Mouse (Mus musculus) heart, embryonic 13.5 days (tissue): ENCODE measurements around the gene Slc7a10. TPM values are rescaled to one million over a fixed set of nuclear protein-coding genes. Genes with fewer than 3 reads are reported as not detected.
"Not testable (repeated sequence)": the region's sequence is repeated elsewhere in the genome, so short reads cannot be mapped to it uniquely, and the experiment has no call there.

Experiments
- ATAC-seq: fragments of 200-750 bp; cut with Nextera tagmentation; 2 replicates; pipeline ENCODE4 v1.8.0; 2017; ENCODE audit warnings: moderate TSS enrichment; ENCODE audit not compliant: insufficient number of reproducible peaks, low FRiP score, low TSS enrichment; ENCODE audit errors: extremely low read depth
- H3K27ac ChIP-seq: fragments of 300-500 bp; sonication (generic); replicated peaks from 2 replicates; pipeline ENCODE4 v1.5.1; 2015; ENCODE audit warnings: moderate library complexity, mild to moderate bottlenecking, inconsistent platforms
- H3K27me3 ChIP-seq: fragments of 300-500 bp; sonication (generic); replicated peaks from 2 replicates; pipeline ENCODE4 v1.6.1; 2015; ENCODE audit warnings: mild to moderate bottlenecking, inconsistent platforms
- H3K36me3 ChIP-seq: fragments of 300-500 bp; sonication (generic); 2 replicates; pipeline ENCODE4 v1.6.1; 2015; ENCODE audit warnings: mild to moderate bottlenecking, inconsistent platforms
- H3K4me1 ChIP-seq: fragments of 300-500 bp; sonication (generic); 2 replicates; pipeline ENCODE4 v1.6.1; 2015; ENCODE audit warnings: inconsistent platforms
- H3K4me2 ChIP-seq: fragments of 300-500 bp; sonication (generic); 2 replicates; pipeline ENCODE4 v1.6.1; 2015; ENCODE audit warnings: inconsistent platforms, mild to moderate bottlenecking, moderate library complexity
- H3K4me3 ChIP-seq: fragments of 300-500 bp; sonication (generic); 2 replicates; pipeline ENCODE4 v1.5.1; 2015; ENCODE audit warnings: moderate library complexity, mild to moderate bottlenecking, inconsistent platforms
- H3K9ac ChIP-seq: fragments of 300-500 bp; sonication (generic); 2 replicates; pipeline ENCODE4 v1.6.1; 2015; ENCODE audit warnings: inconsistent platforms, mild to moderate bottlenecking, moderate library complexity
- H3K9me3 ChIP-seq: fragments of 300-500 bp; sonication (generic); 2 replicates; pipeline ENCODE4 v1.6.1; 2016; ENCODE audit warnings: inconsistent platforms
- WGBS: fragments of 180-500 bp; shearing (Covaris S2); methylation state at CpG from one replicate; pipeline ENCODE4 v1.1.7; 2015; ENCODE audit warnings: mixed read lengths; 5-methylcytosine and 5-hydroxymethylcytosine counted together
- polyA plus RNA-seq: library from polyadenylated mRNA; unstranded; fragments of >200 nt; fragmentation: Nextera tagmentation; extraction: Ambion mirVana; gene quantifications from 2 replicates; pipeline ENCODE4 v1.2.1, GENCODE M21; 2015

Slc7a10 gene
- polyA plus RNA-seq, 1 experiment from 2014 or later = 2.2 TPM

- peak within 1 kb of the TSS; percentile 84 for H3K9ac ChIP-seq
- H3K9me3 ChIP-seq = no peaks in the 10 kb centered on the region
- no peaks in the 10 kb centered on the region for H3K36me3 ChIP-seq
- peak; percentile 73 for ATAC-seq
- no peak within 1 kb of the TSS for H3K27ac ChIP-seq
- WGBS = under 1% methylated on average over 53 of the region's 53 CpGs
- H3K4me2 ChIP-seq = peak within 1 kb of the TSS; percentile 92
- peaks cover 50% of the 10 kb centered on the region for H3K27me3 ChIP-seq
- H3K4me3 ChIP-seq = peak within 1 kb of the TSS; percentile 68
- H3K4me1 ChIP-seq = peaks cover 15% of the 10 kb centered on the region
These were observed 29.0 kb downstream of the Slc7a10 start, which contains the start of gene Lrp3 for GRCm38 (mm10) chr7:35215225-35215624. TSS of gene Lrp3 (minus strand) at chr7:35215498.

DNA sequence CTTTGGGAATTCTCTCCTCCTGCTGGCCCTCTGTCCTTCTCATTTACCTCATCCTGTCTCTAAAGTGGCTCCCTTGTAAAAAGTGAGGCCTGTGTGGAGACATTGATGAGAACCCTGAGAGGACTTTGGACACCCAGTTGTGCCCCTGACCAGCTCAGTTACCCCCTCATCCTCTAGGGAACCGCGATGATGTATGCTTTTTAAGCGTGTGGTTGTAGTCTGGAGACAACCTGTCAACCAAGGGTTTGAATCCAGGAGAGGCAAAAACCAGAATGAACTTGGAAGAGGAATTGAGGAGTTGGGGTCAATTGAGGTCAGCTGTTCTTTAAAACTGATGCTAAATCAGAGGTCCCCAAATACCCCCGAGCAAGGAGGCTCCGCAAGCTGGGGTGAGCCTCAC lies 29.5 kb downstream of the Slc7a10 start:
- Histone ChIP-seq H3K36me3 (no peaks in the 10 kb centered on the region), H3K27me3 (peaks cover 50% of the 10 kb centered on the region), H3K4me3 (peak overlapping the region; percentile 68), H3K27ac (no peak overlapping the region), H3K9ac (0 out of 2 replicates have a peak overlapping the region, but pooled peaks have one; percentile 40), H3K4me1 (peaks cover 15% of the 10 kb centered on the region), H3K4me2 (peak overlapping the region; percentile 92), H3K9me3 (no peaks in the 10 kb centered on the region)
- no peak for ATAC-seq
- 44% methylated on average over 5 of the region's 5 CpGs for WGBS

- no peak overlapping the region for H3K9ac ChIP-seq
- no peaks in the 10 kb centered on the region for H3K36me3 ChIP-seq
- peaks cover under 1% of the 10 kb centered on the region; the same call in 1 of the 2 replicates for H3K4me1 ChIP-seq
- no peak for ATAC-seq
- H3K4me3 ChIP-seq = no peak overlapping the region
- H3K4me2 ChIP-seq = no peak overlapping the region
- H3K27me3 ChIP-seq = peaks cover 23% of the 10 kb centered on the region
- H3K9me3 ChIP-seq = no peaks in the 10 kb centered on the region
- no peak overlapping the region for H3K27ac ChIP-seq
- WGBS = 64% methylated on average over 9 of the region's 9 CpGs
These were observed 34.6 kb downstream of the Slc7a10 start for GRCm38 (mm10) chr7:35220694-35221365.

GRCm38 (mm10) chr7:35230333-35230732 lies 44.1 kb downstream of the Slc7a10 start:
- no peak for ATAC-seq
- Histone ChIP-seq H3K9me3 (no peaks in the 10 kb centered on the region), H3K4me1 (0 out of 2 replicates have a peak, but pooled peaks cover under 1% of the 10 kb centered on the region), H3K9ac (no peak overlapping the region), H3K27me3 (no peaks in the 10 kb centered on the region), H3K36me3 (no peaks in the 10 kb centered on the region), H3K4me3 (no peak overlapping the region), H3K4me2 (no peak overlapping the region), H3K27ac (no peak overlapping the region)
- WGBS = 63% methylated on average over 3 of the region's 3 CpGs

DNA sequence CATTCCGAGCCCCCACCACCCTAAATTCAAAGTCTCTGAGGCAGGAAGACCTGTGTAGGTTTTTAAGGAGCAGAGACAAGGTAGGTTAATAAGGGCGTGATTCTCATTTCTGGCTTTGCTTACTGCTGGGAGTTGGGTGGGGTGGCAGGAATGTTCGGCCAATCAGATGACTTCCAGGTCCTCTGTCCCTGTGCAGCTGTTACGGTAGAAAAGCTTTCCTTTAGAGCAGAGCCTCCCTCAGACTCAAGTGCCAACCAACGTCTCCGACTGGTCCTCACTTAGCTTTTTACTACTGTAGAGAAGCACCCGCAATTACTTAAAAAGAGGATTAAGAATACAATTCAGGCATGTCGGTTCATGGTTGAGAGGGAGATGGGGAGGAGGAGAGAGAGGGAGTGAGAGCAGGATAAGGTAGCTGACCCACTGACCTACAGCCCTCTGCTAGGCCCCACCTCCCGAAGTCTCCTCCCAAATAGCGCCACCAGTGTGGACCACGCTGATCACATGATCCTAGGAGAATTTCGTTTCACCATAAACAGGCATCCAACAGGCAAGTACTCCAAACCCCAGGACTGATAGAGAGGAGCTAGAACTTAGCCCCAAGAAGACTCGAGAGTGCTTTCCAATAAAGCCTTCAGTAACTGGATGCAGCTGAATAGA lies 46.7 kb downstream of the Slc7a10 start:
- H3K9ac ChIP-seq = no peak overlapping the region
- no peak overlapping the region for H3K27ac ChIP-seq
- ATAC-seq = no peak
- WGBS = 35% methylated on average over 13 of the region's 13 CpGs
- H3K4me2 ChIP-seq = 0 out of 2 replicates have a peak overlapping the region, but pooled peaks have one; percentile 72
- H3K4me3 ChIP-seq = no peak overlapping the region
- no peaks in the 10 kb centered on the region for H3K36me3 ChIP-seq
- no peaks in the 10 kb centered on the region for H3K9me3 ChIP-seq
- H3K4me1 ChIP-seq = peaks cover 6% of the 10 kb centered on the region
- H3K27me3 ChIP-seq = no peaks in the 10 kb centered on the region

GRCm38 (mm10) chr7:35233861-35234260 lies 47.7 kb downstream of the Slc7a10 start:
- Histone ChIP-seq H3K4me3 (peak overlapping the region; percentile 72), H3K4me1 (peaks cover 6% of the 10 kb centered on the region), H3K27ac (peak overlapping the region; percentile 85), H3K36me3 (no peaks in the 10 kb centered on the region), H3K27me3 (no peaks in the 10 kb centered on the region), H3K4me2 (peak overlapping the region; percentile 72), H3K9ac (peak overlapping the region; percentile 83), H3K9me3 (no peaks in the 10 kb centered on the region)
- WGBS = 45% methylated on average over 12 of the region's 12 CpGs
- ATAC-seq = no peak

DNA sequence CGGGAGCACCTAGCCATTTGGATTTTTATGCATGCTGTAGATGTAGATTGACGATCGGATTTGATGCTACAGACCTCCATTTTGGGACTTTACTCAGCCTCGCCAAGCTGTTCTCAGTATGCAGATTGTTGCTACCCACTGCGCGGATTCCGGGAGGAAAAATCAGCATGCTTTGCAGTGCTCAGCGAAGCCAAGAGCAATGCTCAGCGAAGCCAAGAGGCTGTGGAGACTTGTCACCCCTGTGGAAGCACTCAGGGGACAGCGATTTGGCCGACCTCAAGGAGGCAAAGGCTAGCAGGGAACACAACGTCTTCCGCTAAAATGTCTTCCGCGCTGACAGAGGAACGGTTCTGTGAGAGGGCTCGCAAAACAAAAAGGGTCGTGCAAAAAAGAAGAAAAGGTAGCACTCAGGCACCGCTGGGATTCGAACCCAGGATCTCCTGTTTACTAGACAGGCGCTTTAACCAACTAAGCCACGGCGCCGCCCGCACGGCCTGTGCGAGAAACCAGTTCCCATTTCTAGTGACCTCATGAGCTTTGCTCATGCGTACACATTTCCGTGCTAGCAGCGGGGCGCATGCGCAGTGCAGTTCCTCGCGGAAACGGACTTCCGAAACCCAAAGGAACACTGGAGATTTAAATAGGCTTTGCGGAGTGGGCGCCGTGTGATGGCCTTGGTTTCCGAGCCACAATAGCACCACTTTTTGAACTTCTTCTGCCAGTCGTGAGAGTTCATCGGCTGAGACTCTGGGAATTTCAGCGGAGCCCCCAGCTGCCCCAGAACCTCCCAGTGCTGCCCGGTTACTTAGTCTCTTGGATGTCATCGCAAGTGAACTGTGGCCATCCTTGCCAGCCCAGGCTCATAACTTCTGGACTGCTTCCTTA lies 48.4 kb downstream of the Slc7a10 start:
- WGBS = under 1% methylated on average over 45 of the region's 45 CpGs
- Histone ChIP-seq H3K9ac (peak overlapping the region; percentile 86), H3K36me3 (no peaks in the 10 kb centered on the region), H3K4me3 (peak overlapping the region; percentile 72), H3K27me3 (no peaks in the 10 kb centered on the region), H3K9me3 (no peaks in the 10 kb centered on the region), H3K4me1 (peaks cover 6% of the 10 kb centered on the region), H3K27ac (peak overlapping the region; percentile 94), H3K4me2 (peak overlapping the region; percentile 72)
- ATAC-seq = peak; percentile 87

GRCm38 (mm10) chr7:35235308-35235707 lies 49.1 kb downstream of the Slc7a10 start:
- WGBS = 21% methylated on average over 9 of the region's 9 CpGs
- Histone ChIP-seq H3K4me2 (peak overlapping the region; percentile 72), H3K9me3 (no peaks in the 10 kb centered on the region), H3K36me3 (no peaks in the 10 kb centered on the region), H3K9ac (peak overlapping the region; percentile 86), H3K27ac (peak overlapping the region; percentile 94), H3K4me1 (peaks cover 6% of the 10 kb centered on the region), H3K27me3 (no peaks in the 10 kb centered on the region), H3K4me3 (peak overlapping the region; percentile 72)
- ATAC-seq = no peak

GRCm38 (mm10) chr7:35237935-35238334 lies 51.8 kb downstream of the Slc7a10 start:
- not testable (repeated sequence) for H3K9ac ChIP-seq
- 70% methylated on average over 3 of the region's 3 CpGs for WGBS

More at GRCm38 (mm10) chr7:35237935-35238334, 51.8 kb downstream of the Slc7a10 start:
- not testable (repeated sequence) for H3K36me3 ChIP-seq, ATAC-seq, H3K4me1 ChIP-seq, H3K27ac ChIP-seq, H3K9me3 ChIP-seq, H3K4me3 ChIP-seq, H3K27me3 ChIP-seq, H3K4me2 ChIP-seq
